Mouse (Mus musculus): ENCODE results near the gene Tmem178b. TPM values are rescaled to one million over a fixed set of nuclear protein-coding genes. Genes with fewer than 3 reads are reported as not detected.

Tmem178b gene
- polyA plus RNA-seq, 1 experiment, result 0.29 TPM

DNA sequence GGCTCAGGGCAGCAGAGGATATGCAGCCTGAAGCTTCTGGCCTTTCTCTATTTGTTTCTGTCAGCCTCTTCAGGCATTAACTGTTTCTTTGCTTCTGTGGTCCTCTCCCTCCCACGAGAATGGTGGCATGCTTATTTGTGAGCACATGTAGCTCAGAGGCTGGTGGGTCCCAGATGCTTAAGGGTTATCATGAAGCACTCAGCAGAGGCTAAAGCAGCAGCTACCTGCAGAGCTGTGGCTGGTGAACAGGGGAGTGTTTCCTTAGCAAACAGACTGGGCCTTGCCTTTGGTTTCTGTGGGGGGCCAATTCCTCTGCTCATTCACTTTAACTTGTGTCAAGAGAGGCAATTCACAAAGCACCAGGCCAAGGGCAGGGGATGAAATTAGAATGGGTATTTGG lies 203.0 kb downstream of the Tmem178b start:
- Histone ChIP-seq H3K4me1 (ENCODE audit: control insufficient read depth, insufficient read depth, insufficient read length, low read length) (no peaks in the 10 kb centered on the region), H3K4me3 (ENCODE audit: low read depth, low read length) (no peak overlapping the region), H3K27me3 (ENCODE audit: control insufficient read depth, insufficient read depth, low read length) (no peaks in the 10 kb centered on the region), H3K36me3 (ENCODE audit: control insufficient read depth, insufficient read depth, low read length) (no peaks in the 10 kb centered on the region), H3K27ac (ENCODE audit: insufficient read depth, low read depth, low read length) (no peak overlapping the region)
- TF ChIP-seq CTCF (IDR thresholded peaks at IDR 0.05; ENCODE audit: extremely low read depth, insufficient read length, insufficient replicate concordance, low read depth, low read length), result no peak
- TF ChIP-seq POLR2A (IDR thresholded peaks at IDR 0.05; ENCODE audit: low read depth, low read length), result no peak
- 30% methylated on average over 1 of the region's 1 CpGs for WGBS

DNA sequence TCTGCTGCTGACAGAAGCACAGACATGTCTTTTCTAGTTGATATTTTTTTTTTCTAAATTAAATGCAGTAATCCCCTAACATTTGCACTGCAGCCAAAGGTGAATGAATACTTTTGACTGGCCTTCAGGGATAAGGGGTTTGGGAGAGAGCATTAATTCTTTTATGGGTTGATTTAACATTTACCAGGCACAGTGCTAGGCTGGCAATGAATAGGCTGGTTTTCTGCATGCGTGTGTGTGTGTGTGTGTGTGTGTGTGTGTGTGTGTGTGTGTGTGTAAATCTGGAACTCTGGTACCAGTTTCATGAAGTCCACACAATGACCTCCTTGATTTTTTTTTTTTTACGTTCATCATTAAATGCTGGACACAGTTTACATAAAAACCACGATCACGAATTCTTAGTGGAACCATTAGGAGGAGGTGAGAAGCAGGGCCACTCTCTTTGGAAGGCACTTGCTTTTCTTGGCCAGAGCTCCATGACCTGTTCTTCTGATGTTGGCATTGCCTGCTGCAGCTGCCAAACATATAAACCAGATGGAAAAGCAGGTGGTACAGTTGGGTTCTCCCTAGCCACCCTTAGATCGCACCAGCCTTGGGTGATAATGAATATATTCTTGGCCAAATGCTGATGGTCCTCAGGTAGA lies 203.7 kb downstream of the Tmem178b start:
- Histone ChIP-seq H3K27me3 (ENCODE audit: control insufficient read depth, insufficient read depth, low read length) (no peaks in the 10 kb centered on the region), H3K36me3 (ENCODE audit: control insufficient read depth, insufficient read depth, low read length) (no peaks in the 10 kb centered on the region), H3K4me1 (ENCODE audit: control insufficient read depth, insufficient read depth, insufficient read length, low read length) (no peaks in the 10 kb centered on the region), H3K4me3 (ENCODE audit: low read depth, low read length) (no peak overlapping the region), H3K27ac (ENCODE audit: insufficient read depth, low read depth, low read length) (no peak overlapping the region)
- 84% methylated on average over 5 of the region's 5 CpGs for WGBS
- TF ChIP-seq POLR2A (IDR thresholded peaks at IDR 0.05; ENCODE audit: low read depth, low read length) (no peak), CTCF (IDR thresholded peaks at IDR 0.05; ENCODE audit: extremely low read depth, insufficient read length, insufficient replicate concordance, low read depth, low read length) (no peak)

DNA sequence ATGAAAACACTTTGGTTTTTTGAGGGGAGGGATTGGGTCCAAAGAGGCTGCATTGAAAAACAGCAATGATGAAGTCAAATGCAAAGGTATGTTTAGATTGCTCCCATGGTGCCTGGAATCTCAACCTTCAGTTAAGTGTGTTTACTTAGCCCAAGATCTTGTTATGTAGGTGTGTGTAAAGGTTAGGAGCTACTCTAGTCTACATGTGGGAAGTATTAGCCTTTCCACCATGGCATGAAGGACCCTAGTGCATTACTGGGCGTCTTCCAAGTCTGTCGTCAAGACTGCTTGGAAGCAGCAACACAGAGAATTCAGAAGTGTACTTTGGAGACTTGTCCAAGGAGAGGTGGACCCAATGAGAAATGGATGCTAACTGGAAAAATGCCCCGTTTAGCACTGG lies 205.3 kb downstream of the Tmem178b start:
- H3K36me3 ChIP-seq (ENCODE audit: control insufficient read depth, insufficient read depth, low read length), result no peaks in the 10 kb centered on the region
- H3K4me1 ChIP-seq (ENCODE audit: control insufficient read depth, insufficient read depth, insufficient read length, low read length), result no peaks in the 10 kb centered on the region
- no peak overlapping the region for H3K27ac ChIP-seq (ENCODE audit: insufficient read depth, low read depth, low read length)
- WGBS, result 74% methylated on average over 3 of the region's 3 CpGs
- H3K4me3 ChIP-seq (ENCODE audit: low read depth, low read length), result no peak overlapping the region
- H3K27me3 ChIP-seq (ENCODE audit: control insufficient read depth, insufficient read depth, low read length), result no peaks in the 10 kb centered on the region
- TF ChIP-seq CTCF (IDR thresholded peaks at IDR 0.05; ENCODE audit: extremely low read depth, insufficient read length, insufficient replicate concordance, low read depth, low read length), result no peak

DNA sequence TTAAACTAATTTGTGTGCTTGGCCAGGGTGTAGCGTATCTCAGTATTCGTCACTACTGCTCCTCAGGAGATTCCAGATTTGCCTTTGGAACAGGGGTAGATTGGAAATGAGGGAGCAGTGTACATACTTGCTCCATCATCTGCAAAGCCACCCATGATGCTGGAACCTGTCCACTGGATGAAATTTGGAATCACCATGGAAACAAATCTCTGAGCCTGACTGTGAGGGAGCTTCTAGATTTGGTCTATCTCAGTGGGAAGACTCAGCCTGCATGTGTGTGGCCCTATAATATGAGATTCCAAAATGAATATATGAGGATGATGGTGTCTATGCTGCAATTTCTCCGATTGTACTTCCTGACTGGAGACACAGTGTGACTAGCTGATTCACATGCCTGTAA lies 210.7 kb downstream of the Tmem178b start:
- no peak overlapping the region for H3K27ac ChIP-seq (ENCODE audit: insufficient read depth, low read depth, low read length)
- H3K27me3 ChIP-seq (ENCODE audit: control insufficient read depth, insufficient read depth, low read length), result no peaks in the 10 kb centered on the region
- H3K36me3 ChIP-seq (ENCODE audit: control insufficient read depth, insufficient read depth, low read length), result no peaks in the 10 kb centered on the region
- TF ChIP-seq POLR2A (IDR thresholded peaks at IDR 0.05; ENCODE audit: low read depth, low read length) (no peak), CTCF (IDR thresholded peaks at IDR 0.05; ENCODE audit: extremely low read depth, insufficient read length, insufficient replicate concordance, low read depth, low read length) (no peak)
- no peaks in the 10 kb centered on the region for H3K4me1 ChIP-seq (ENCODE audit: control insufficient read depth, insufficient read depth, insufficient read length, low read length)
- WGBS, result 90% methylated on average over 3 of the region's 3 CpGs
- H3K4me3 ChIP-seq (ENCODE audit: low read depth, low read length), result no peak overlapping the region

DNA sequence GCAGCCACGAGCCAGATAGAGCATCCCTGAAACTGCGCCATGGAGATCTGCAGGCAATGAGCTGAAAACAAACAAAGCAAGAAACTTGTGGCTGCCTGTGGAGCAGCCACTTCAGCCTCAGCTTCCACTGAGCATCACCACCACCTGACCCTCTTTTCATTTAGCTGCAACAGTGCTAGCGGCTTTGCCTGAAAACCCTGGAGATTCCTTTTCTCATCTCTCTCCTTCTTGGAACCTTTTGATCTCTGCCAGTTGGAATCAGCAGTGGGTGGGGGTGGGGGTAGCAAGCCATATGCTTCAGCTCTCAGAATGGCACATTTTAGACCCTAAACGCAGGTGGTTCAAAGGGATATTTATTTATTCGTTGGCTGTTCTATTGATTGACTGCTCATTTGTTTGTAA lies 218.2 kb downstream of the Tmem178b start:
- no peak for TF ChIP-seq CTCF (IDR thresholded peaks at IDR 0.05; ENCODE audit: extremely low read depth, insufficient read length, insufficient replicate concordance, low read depth, low read length)
- no peak for TF ChIP-seq POLR2A (IDR thresholded peaks at IDR 0.05; ENCODE audit: low read depth, low read length)
- Histone ChIP-seq H3K27ac (ENCODE audit: insufficient read depth, low read depth, low read length) (no peak overlapping the region), H3K4me3 (ENCODE audit: low read depth, low read length) (no peak overlapping the region), H3K27me3 (ENCODE audit: control insufficient read depth, insufficient read depth, low read length) (no peaks in the 10 kb centered on the region), H3K4me1 (ENCODE audit: control insufficient read depth, insufficient read depth, insufficient read length, low read length) (no peaks in the 10 kb centered on the region), H3K36me3 (ENCODE audit: control insufficient read depth, insufficient read depth, low read length) (no peaks in the 10 kb centered on the region)
- 24% methylated on average over 5 of the region's 5 CpGs for WGBS

DNA sequence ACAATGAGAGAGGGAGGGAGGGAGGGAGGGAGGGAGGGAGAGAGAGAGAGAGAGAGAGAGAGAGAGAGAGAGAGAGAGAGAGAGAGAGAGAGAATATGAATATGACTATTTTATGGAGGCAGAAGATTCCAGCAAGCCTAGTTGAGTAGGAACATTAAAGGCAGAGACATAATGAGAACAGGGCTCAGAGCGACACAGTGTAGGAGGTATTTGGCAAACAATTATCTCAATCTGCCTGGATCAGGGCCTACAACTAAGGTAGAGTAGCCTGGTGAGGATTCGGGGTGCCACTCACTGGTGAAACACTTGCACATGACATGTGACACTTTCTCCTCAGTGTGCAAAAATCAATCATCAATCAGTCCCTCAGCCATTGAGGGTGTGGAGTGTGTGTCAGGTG lies 225.4 kb downstream of the Tmem178b start:
- no peak overlapping the region for H3K4me3 ChIP-seq (ENCODE audit: low read depth, low read length)
- no peaks in the 10 kb centered on the region for H3K36me3 ChIP-seq (ENCODE audit: control insufficient read depth, insufficient read depth, low read length)
- no peaks in the 10 kb centered on the region for H3K4me1 ChIP-seq (ENCODE audit: control insufficient read depth, insufficient read depth, insufficient read length, low read length)
- TF ChIP-seq POLR2A (IDR thresholded peaks at IDR 0.05; ENCODE audit: low read depth, low read length) (no peak), CTCF (IDR thresholded peaks at IDR 0.05; ENCODE audit: extremely low read depth, insufficient read length, insufficient replicate concordance, low read depth, low read length) (no peak)
- WGBS, result 71% methylated on average over 2 of the region's 2 CpGs
- H3K27me3 ChIP-seq (ENCODE audit: control insufficient read depth, insufficient read depth, low read length), result no peaks in the 10 kb centered on the region
- H3K27ac ChIP-seq (ENCODE audit: insufficient read depth, low read depth, low read length), result no peak overlapping the region

DNA sequence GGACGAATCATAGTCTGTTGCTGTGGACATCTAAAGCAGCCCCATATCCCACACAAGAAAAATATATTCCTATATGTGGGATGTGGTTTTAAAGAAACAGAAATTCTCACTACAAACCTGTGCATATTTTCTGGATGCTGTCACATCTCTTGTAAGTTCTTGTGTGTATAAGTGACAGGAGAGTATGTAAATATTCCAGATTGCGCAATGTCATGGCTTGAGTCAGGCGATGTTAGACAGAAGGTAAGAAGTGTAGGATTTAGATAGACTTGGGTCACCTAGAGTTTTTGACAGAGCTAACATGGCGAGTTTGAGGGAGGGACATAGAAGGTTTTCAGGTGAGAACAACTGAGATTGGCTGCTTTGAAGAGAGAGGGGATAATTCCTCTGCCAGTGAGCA lies 228.7 kb downstream of the Tmem178b start:
- WGBS, result 70% methylated on average over 4 of the region's 4 CpGs
- H3K4me3 ChIP-seq (ENCODE audit: low read depth, low read length), result no peak overlapping the region
- no peaks in the 10 kb centered on the region for H3K27me3 ChIP-seq (ENCODE audit: control insufficient read depth, insufficient read depth, low read length)
- no peaks in the 10 kb centered on the region for H3K36me3 ChIP-seq (ENCODE audit: control insufficient read depth, insufficient read depth, low read length)
- no peak overlapping the region for H3K27ac ChIP-seq (ENCODE audit: insufficient read depth, low read depth, low read length)
- H3K4me1 ChIP-seq (ENCODE audit: control insufficient read depth, insufficient read depth, insufficient read length, low read length), result no peaks in the 10 kb centered on the region
- TF ChIP-seq POLR2A (IDR thresholded peaks at IDR 0.05; ENCODE audit: low read depth, low read length) (no peak), CTCF (IDR thresholded peaks at IDR 0.05; ENCODE audit: extremely low read depth, insufficient read length, insufficient replicate concordance, low read depth, low read length) (no peak)

Measured in small intestine, adult 2 months (tissue).